In genomic region chrX:109075716-109076115, GRCm38 (mm10) we compare ENCODE assay signal across 26 mouse cellular contexts. TPM values are rescaled to one million over a fixed set of nuclear protein-coding genes. Genes with fewer than 3 reads are reported as not detected.
DNase-seq lines count a peak whose midpoint lies in the region; ATAC-seq lines count a peak whose summit lies in the region.
"Had no signal": no experiment of that assay in that cellular context is flagged by ENCODE, and none has a peak within 500 bp of the region (broad histone marks: within the 10 kb centered on the region; RNA-seq: fewer than 3 reads in every experiment).

No protein-coding gene starts in this region.

- H3K9ac ChIP-seq in forebrain, embryonic 14.5 days (ENCODE audit: low read length): no peak overlapping the region
- H3K9ac ChIP-seq in forebrain, embryonic 15.5 days (replicated peaks): no peak overlapping the region
- H3K9ac ChIP-seq: embryonic facial prominence, embryonic 13.5 days; forebrain, embryonic 12.5 days; forebrain, postnatal 0 days; heart, embryonic 12.5 days; heart, embryonic 15.5 days; hindbrain, embryonic 13.5 days; intestine, embryonic 15.5 days had no signal

- no peaks in the 10 kb centered on the region for H3K9me3 ChIP-seq in forebrain, embryonic 14.5 days (replicated peaks; ENCODE audit: control insufficient read depth, low read length)
- H3K9me3 ChIP-seq in forebrain, embryonic 15.5 days: no peaks in the 10 kb centered on the region
- H3K9me3 ChIP-seq: embryonic facial prominence, embryonic 10.5 days; embryonic facial prominence, embryonic 13.5 days; forebrain, embryonic 12.5 days; heart, embryonic 12.5 days; heart, embryonic 15.5 days; hindbrain, embryonic 10.5 days; hindbrain, embryonic 13.5 days; intestine, embryonic 15.5 days had no signal

- H3K4me2 ChIP-seq in forebrain, embryonic 14.5 days (ENCODE audit: low read length): no peak overlapping the region
- no peak overlapping the region for H3K4me2 ChIP-seq in forebrain, embryonic 15.5 days (replicated peaks)
- H3K4me2 ChIP-seq: embryonic facial prominence, embryonic 13.5 days; forebrain, embryonic 12.5 days; heart, embryonic 12.5 days; heart, embryonic 15.5 days; hindbrain, embryonic 13.5 days; intestine, embryonic 15.5 days had no signal

- ATAC-seq in forebrain, embryonic 14.5 days: no peak
- no peak for ATAC-seq in forebrain, embryonic 15.5 days (replicated peaks)
- ATAC-seq: forebrain, postnatal 0 days; hindbrain, embryonic 16.5 days; intestine, embryonic 15.5 days had no signal

- no peaks in the 10 kb centered on the region for H3K36me3 ChIP-seq in forebrain, embryonic 14.5 days (ENCODE audit: control insufficient read depth, insufficient read depth, low read length)
- no peaks in the 10 kb centered on the region for H3K36me3 ChIP-seq in forebrain, embryonic 15.5 days
- H3K36me3 ChIP-seq: embryonic facial prominence, embryonic 10.5 days; embryonic facial prominence, embryonic 13.5 days; forebrain, embryonic 12.5 days; heart, embryonic 12.5 days; heart, embryonic 15.5 days; hindbrain, embryonic 10.5 days; hindbrain, embryonic 13.5 days; intestine, embryonic 15.5 days had no signal

- WGBS in forebrain, embryonic 14.5 days: 44% methylated on average over 1 of the region's 1 CpGs
- WGBS in forebrain, embryonic 15.5 days: 38% methylated on average over 1 of the region's 1 CpGs

- no peaks in the 10 kb centered on the region for H3K4me1 ChIP-seq in forebrain, embryonic 14.5 days (ENCODE audit: control insufficient read depth, insufficient read depth, low read length)
- H3K4me1 ChIP-seq in forebrain, embryonic 15.5 days: no peaks in the 10 kb centered on the region
- H3K4me1 ChIP-seq: embryonic facial prominence, embryonic 10.5 days; embryonic facial prominence, embryonic 13.5 days; forebrain, embryonic 12.5 days; heart, embryonic 12.5 days; heart, embryonic 15.5 days; hindbrain, embryonic 10.5 days; hindbrain, embryonic 13.5 days; intestine, embryonic 15.5 days had no signal

- H3K27ac ChIP-seq in forebrain, embryonic 14.5 days (ENCODE audit: low read depth, low read length): no peak overlapping the region
- H3K27ac ChIP-seq in forebrain, embryonic 15.5 days (replicated peaks): no peak overlapping the region
- H3K27ac ChIP-seq: embryonic facial prominence, embryonic 10.5 days; embryonic facial prominence, embryonic 13.5 days; forebrain, embryonic 12.5 days; gastrocnemius, adult 2 months; heart, embryonic 15.5 days; hindbrain, embryonic 10.5 days; hindbrain, embryonic 13.5 days; intestine, embryonic 15.5 days had no signal

- H3K27me3 ChIP-seq in forebrain, embryonic 14.5 days (replicated peaks; ENCODE audit: control insufficient read depth, insufficient read depth, low read length): no peaks in the 10 kb centered on the region
- no peaks in the 10 kb centered on the region for H3K27me3 ChIP-seq in forebrain, embryonic 15.5 days
- H3K27me3 ChIP-seq: embryonic facial prominence, embryonic 13.5 days; forebrain, embryonic 12.5 days; heart, embryonic 12.5 days; heart, embryonic 15.5 days; hindbrain, embryonic 13.5 days; intestine, embryonic 15.5 days had no signal

- peak; percentile 13 for DNase-seq in forebrain, embryonic 14.5 days (ENCODE audit: low spot score)
- DNase-seq in 416B (ENCODE audit: low read depth): peak; percentile 53
- DNase-seq in Muller cell, postnatal 12 days (ENCODE audit: inconsistent ontology term): peak; percentile 8
- DNase-seq in heart, adult 8-10 months (ENCODE audit: low spot score): no peak
- no peak for DNase-seq in spleen, adult 12 weeks (ENCODE audit: low spot score)
- DNase-seq: adrenal gland, adult 8-10 months; adrenal gland, postnatal 25 days; cerebellum, adult 11-12 months; cerebellum, adult 8-10 months; gastrocnemius, adult 2 months; gastrocnemius, postnatal 14 days; heart, adult 11 months; heart, postnatal 36 days; kidney, adult 11 months had no signal

- H3K4me3 ChIP-seq in forebrain, embryonic 14.5 days (ENCODE audit: low read depth, low read length): no peak overlapping the region
- no peak overlapping the region for H3K4me3 ChIP-seq in forebrain, embryonic 15.5 days
- H3K4me3 ChIP-seq: embryonic facial prominence, embryonic 10.5 days; embryonic facial prominence, embryonic 13.5 days; erythroblast, embryonic 14.5 days; forebrain, embryonic 12.5 days; gastrocnemius, adult 2 months; heart, embryonic 12.5 days; heart, embryonic 15.5 days; hindbrain, embryonic 10.5 days; hindbrain, embryonic 13.5 days; intestine, embryonic 15.5 days had no signal

RNA-seq across cellular contexts. Expression of gene Sh3bgrl, which starts 19.4 kb away (rescaled TPM):
- 99.3 and 152 TPM in 2 replicates for polyA plus RNA-seq in forebrain, embryonic 14.5 days (2014; fragmentation: Nextera tagmentation; extraction: Ambion mirVana)
- 271 and 273 TPM in 2 replicates for polyA plus RNA-seq in forebrain, embryonic 15.5 days (2015; fragmentation: Nextera tagmentation; extraction: Ambion mirVana)
- 10 to 100 TPM; 26.3 to 36.2 (median 31.2) TPM for total RNA-seq in heart, adult 8-10 months (2022)

Comparison
In these comparisons a context has a peak if more than half of its experiments do, and no peak if none do; other contexts are left out.
1. DNase-seq: peak in forebrain, embryonic 14.5 days (single experiment), 416B (single experiment) and Muller cell, postnatal 12 days (single experiment); none in heart, adult 8-10 months (single experiment) and spleen, adult 12 weeks (single experiment).